Mouse (Mus musculus) CH12.LX (cell line): Measurements from ENCODE around the gene Trio.

Source experiments
- CHD1 ChIP-seq: IDR thresholded peaks from 2 replicates; pipeline ENCODE4 v1.6.1; 2012; ENCODE audit warnings: low read depth, low read length, improper control_type of control experiment, inconsistent platforms
- CTCF ChIP-seq, 2 experiments: IDR thresholded peaks in 1 of 2; conservative IDR thresholded peaks in 1 of 2; 2 replicates each; pipeline ENCODE4 v1.5.1; 2011 to 2012; ENCODE audit warnings: low read depth in 2 of 2, low read length in 2 of 2, improper control_type of control experiment in 1 of 2, inconsistent platforms in 1 of 2, mild to moderate bottlenecking in 1 of 2, moderate library complexity in 1 of 2
- JUN ChIP-seq: IDR thresholded peaks from 2 replicates; pipeline ENCODE4 v1.6.1; 2011; ENCODE audit warnings: low read depth, mild to moderate bottlenecking, low read length, improper control_type of control experiment, moderate library complexity; ENCODE audit not compliant: insufficient read depth
- MYC ChIP-seq: IDR thresholded peaks from 2 replicates; pipeline ENCODE4 v1.6.1; 2011; ENCODE audit warnings: low read depth, mild to moderate bottlenecking, improper control_type of control experiment, low read length
- TCF12 ChIP-seq: IDR thresholded peaks from 2 replicates; pipeline ENCODE4 v1.6.1; 2014; ENCODE audit warnings: low read depth, mild to moderate bottlenecking, inconsistent platforms, low read length, improper control_type of control experiment
- ZKSCAN1 ChIP-seq: IDR thresholded peaks from 2 replicates; pipeline ENCODE4 v1.6.1; 2012; ENCODE audit warnings: low read depth, inconsistent platforms, low read length, improper control_type of control experiment, borderline replicate concordance

GRCm38 (mm10) chr15:27960642-27961041 is 65.0 kb downstream of the Trio start:
- TF ChIP-seq CHD1 (no peak), JUN (no peak), CTCF (conservative IDR thresholded peaks at IDR 0.05 in 1 of 2, IDR thresholded peaks at IDR 0.05 in 1 of 2; ENCODE audit: low read depth in 2 of 2, low read length in 2 of 2) (no peak), TCF12 (no peak), ZKSCAN1 (no peak), MYC (no peak)
